Mouse (Mus musculus) ovary, postnatal 10 days (tissue): Measurements from ENCODE around the gene Ociad1.
"Not testable (repeated sequence)": the region's sequence is repeated elsewhere in the genome, so short reads cannot be mapped to it uniquely, and the experiment has no call there.

Experiments used
- DNase-seq: peaks from one replicate; pipeline ENCODE4 v3.0.0; 2022; ENCODE audit warnings: low spot score

The Ociad1 gene

GRCm38 (mm10) chr5:73285470-73285978 lies 7.1 kb upstream of the Ociad1 start:
- DNase-seq = no peak

DNA sequence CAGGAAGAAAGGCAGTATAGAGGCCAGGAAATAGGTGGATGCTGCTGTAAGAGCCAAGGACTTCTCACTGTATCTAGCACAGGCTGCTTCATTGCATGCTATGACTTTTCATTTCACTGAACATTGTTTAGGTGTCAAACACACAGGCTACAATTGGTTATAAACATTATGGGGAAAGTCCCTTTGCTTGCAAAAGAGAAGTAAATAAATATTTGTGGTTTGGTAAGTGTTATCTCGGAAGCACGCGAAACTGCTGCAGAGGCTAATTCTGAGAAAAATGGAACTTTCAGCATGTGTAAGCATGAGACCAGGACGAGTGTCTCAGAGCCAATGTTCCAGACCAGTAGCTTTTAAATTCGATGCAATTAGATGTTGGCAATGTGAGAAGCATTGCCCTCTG lies 6.0 kb upstream of the Ociad1 start:
- DNase-seq = no peak

- DNase-seq = no peak
Measured at GRCm38 (mm10) chr5:73289900-73290299, 2.7 kb upstream of the Ociad1 start.

- no peak for DNase-seq
Measured at GRCm38 (mm10) chr5:73293458-73293827, 859 bp downstream of the Ociad1 start.

DNA sequence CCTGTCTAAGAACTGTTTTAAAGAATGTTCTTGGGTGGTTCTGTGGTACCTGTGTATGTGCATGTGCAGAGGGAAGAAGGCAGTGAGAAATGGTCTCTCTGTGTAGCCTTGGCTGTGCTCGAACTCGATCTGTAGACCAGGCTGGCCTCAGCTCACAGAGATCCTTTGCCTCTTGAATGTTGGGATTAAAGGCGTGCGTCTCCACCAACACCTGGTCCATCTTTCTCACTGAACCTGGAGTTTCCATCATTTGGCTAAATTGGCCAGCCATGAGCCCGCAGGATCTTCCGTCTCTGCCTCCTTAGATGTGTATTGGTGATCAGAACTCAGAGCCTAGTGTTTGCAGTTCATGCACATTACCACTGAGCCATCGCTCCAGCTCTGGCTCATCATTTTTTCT lies 2.4 kb downstream of the Ociad1 start:
- no peak for DNase-seq

- DNase-seq = no peak
Measured at GRCm38 (mm10) chr5:73295916-73296315, 3.3 kb downstream of the Ociad1 start.

GRCm38 (mm10) chr5:73301601-73302307 lies 9.2 kb downstream of the Ociad1 start:
- DNase-seq = no peak

- no peak for DNase-seq
Measured at GRCm38 (mm10) chr5:73304507-73304906, 11.9 kb downstream of the Ociad1 start.

- no peak for DNase-seq
Measured at GRCm38 (mm10) chr5:73306486-73306885, 13.9 kb downstream of the Ociad1 start.

- no peak for DNase-seq
Measured at GRCm38 (mm10) chr5:73307297-73307696, 14.7 kb downstream of the Ociad1 start.

GRCm38 (mm10) chr5:73309496-73309895 lies 16.9 kb downstream of the Ociad1 start:
- DNase-seq = no peak

- DNase-seq = no peak
Measured at GRCm38 (mm10) chr5:73310401-73310800, 17.8 kb downstream of the Ociad1 start.

DNA sequence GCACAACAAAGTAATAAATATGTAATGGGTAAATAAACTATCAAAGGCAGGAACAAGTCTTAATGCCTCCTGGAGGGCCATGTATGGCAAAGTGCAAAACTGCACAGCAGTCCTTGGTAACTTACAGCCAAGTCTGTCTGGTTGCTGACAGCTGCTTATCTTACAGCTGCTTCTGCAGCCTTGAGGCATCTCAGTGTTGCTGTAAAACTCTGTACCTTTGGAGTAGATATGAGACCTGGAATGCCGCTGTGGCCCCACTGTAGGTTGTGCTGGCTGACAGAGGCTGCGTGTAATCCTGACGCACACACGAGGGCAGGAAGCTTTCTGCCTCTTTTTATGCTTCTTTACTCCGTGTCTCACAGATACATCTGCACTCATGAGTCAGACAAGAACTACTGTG lies 18.9 kb downstream of the Ociad1 start:
- no peak for DNase-seq

GRCm38 (mm10) chr5:73313591-73313990 lies 21.0 kb downstream of the Ociad1 start:
- no peak for DNase-seq

DNA sequence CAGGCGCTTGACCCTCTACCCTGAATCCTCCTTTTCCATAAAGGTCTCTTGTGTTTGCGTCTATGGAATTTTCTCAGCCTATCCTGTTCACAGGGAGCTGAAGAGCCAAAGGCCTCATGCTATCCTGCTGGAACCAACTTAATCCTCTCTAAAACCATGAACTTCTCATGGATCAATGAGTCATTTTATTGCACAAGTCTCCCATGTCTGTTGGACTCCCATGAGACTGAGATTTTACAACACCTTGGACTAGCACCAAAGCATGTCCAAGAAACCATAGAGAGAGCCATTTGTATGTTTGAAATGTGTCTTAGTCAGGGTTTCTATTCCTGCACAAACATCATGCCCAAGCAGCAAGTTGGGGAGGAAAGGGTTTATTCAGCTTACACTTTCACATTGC lies 22.1 kb downstream of the Ociad1 start:
- no peak for DNase-seq

DNA sequence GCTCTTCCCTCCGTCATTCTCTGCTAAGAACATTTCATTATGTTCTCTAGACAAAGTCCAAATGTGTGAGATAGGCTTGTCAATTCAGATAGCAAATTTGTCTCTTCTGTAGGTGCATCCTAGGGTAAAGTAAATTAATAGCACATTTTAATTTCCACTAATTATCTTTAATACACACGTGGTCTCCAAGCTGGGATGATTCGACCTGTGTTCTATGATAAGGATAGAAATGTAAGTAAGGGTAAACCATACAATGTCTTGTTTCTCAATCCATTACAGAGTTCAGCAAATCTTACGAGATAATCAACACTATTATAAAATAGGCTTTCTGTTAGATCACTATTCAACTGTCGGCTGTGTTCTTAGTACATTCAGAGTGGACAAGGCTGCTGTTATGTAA lies 26.7 kb downstream of the Ociad1 start:
- DNase-seq = no peak

DNA sequence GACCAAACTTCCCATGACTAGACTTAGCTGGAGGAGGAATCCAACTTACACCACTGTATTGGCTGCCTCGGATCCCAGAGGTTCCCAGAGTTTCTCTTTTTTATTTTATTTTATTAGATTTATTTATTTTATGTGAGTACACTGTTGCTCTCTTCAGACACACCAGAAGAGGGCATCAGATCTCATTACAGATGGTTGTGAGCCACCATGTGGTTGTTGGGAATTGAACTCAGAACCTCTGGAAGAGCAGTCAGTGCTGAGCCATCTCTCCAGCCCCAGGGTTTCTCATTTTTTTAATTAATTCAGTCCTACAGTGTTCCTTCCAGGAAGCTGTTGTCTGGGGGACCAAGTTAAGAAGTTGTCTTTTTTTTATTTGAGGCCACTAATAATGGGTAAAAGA lies 30.1 kb downstream of the Ociad1 start:
- DNase-seq = not testable (repeated sequence)

DNA sequence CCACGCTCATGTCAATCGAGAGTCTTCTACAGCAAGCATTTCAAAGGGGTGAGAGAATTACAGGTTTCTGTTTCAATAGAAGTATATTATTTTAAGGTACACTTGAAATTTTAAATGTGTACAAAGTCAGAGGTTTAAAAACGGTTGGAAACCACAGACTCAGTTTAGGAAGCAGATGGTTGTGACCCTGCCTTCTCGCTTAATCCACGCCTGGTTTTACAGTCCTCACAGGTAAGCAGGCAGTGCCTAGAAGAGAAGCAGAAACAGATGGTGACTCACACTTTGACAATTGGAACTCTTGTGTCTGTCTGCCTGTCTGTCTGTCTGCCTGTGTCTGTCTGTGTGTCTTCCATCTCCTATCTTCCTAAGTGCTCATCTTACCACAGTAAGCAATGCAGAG lies 31.0 kb downstream of the Ociad1 start:
- DNase-seq = no peak

DNA sequence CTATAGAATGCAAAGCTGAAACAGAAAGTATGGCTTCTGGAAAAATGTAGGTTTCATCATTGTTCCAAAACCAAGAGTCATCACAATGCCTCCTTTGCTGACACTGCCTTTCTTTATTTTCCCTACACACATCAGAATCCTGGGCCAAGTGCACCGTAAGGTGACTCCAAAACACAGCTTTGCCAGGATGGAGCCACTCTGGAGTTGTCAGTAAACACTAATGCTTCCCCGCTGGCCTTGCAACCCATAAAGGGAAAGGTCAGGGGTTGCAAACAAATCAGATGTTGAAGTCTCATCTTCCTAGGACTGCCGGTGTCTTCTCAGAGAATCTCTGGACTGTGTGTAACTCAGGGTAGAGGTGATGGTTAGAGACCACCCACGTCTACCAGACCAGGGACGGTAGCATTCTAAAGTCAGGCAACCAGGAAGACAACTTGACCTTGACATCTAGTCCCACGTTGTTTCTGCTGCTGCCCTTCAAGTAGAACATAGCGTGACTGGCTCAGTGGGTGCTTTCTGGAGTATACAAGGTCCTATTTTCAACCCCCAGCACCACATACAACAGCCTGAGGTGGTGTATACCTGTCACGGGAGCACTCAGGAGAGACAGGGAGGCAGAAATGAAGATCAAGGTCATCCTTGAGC lies 32.1 kb downstream of the Ociad1 start:
- DNase-seq = no peak

DNA sequence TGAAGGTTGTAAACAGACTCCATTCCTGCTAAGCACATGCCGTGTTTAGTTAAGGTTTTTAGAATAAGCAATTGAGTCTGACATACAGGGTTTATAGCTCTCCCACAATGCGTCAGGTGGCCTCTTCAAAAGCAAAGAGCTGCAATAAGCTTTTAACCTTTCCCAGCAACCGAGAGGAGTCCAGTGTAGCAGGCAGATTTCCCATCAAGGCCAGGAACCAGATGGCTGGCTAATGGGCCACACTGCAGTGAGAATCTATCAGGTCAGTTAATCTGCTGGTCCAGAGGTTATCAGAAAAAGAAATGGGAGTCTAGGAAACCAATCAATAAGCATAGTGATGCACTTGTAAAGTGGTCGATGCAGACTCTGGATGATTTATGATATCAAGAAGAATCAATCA lies 38.4 kb downstream of the Ociad1 start:
- no peak for DNase-seq

DNA sequence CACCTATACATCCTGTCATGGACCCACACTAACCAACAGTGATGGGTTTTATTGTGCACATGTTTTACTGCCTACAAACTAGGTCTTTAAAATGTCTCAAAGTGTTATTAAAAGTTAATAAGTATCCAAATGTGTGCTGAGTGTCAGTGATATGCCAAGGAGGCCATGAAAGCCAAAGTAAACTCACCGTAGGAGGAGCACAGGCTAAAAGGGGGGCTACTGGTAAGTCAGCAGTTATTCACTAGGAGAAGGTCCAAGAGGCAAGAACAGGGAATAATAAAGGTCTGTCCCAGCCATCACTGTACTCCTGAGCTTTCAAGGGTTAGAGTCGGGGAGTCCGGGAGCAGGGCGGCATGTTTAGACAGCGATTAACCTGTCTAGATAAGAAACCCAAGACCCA lies 43.9 kb downstream of the Ociad1 start:
- DNase-seq = no peak

GRCm38 (mm10) chr5:73337961-73338831 lies 45.6 kb downstream of the Ociad1 start:
- no peak for DNase-seq

- DNase-seq = no peak
Measured at GRCm38 (mm10) chr5:73338832-73339163, 46.2 kb downstream of the Ociad1 start.
